Mouse (Mus musculus) embryonic stem cell, embryonic (primary cell): ENCODE measurements around the gene 1700017D01Rik.

Experiments used
- CTCF ChIA-PET, 4 experiments: fragments of 300-600 bp in 2 of 4; fragments of 350-600 bp in 2 of 4; sonication (Branson Sonifier 250); formaldehyde crosslinking; loops; one replicate each; lab custom pipeline; 2022; ENCODE audit warnings: inconsistent platforms in 2 of 4; lab: Charles Lee
- POLR2A ChIA-PET, 4 experiments: fragments of 300-600 bp in 2 of 4; fragments of 350-600 bp in 2 of 4; sonication (Branson Sonifier 250); formaldehyde crosslinking; loops; one replicate each; lab custom pipeline; 2022; ENCODE audit warnings: antibody characterized with exemption in 4 of 4, inconsistent platforms in 1 of 4; lab: Charles Lee

1700017D01Rik gene

GRCm38 (mm10) chr19:11052877-11053276 lies 77.8 kb downstream of the 1700017D01Rik start:
- CTCF ChIA-PET = no interaction called here
- POLR2A ChIA-PET = no interaction called here

- ChIA-PET CTCF (interaction anchor here in 1 of 4 experiments (0.6 kb wide), 1 partner anchor 71 kb away, joined by 4 read pairs; no protein-coding TSS in a partner anchor), POLR2A (no interaction called here)
Measured at GRCm38 (mm10) chr19:11050286-11050685, 80.4 kb downstream of the 1700017D01Rik start.

GRCm38 (mm10) chr19:11049426-11049825 lies 81.2 kb downstream of the 1700017D01Rik start:
- POLR2A ChIA-PET = interaction anchor here in 1 of 4 experiments (0.7 kb wide), 1 partner anchor 942 kb away, joined by 4 read pairs; no protein-coding TSS in a partner anchor
- CTCF ChIA-PET = interaction anchor here in 1 of 4 experiments (0.6 kb wide), 1 partner anchor 70 kb away, joined by 4 read pairs; no protein-coding TSS in a partner anchor

GRCm38 (mm10) chr19:11048503-11048902 lies 82.2 kb downstream of the 1700017D01Rik start:
- CTCF ChIA-PET = no interaction called here
- POLR2A ChIA-PET = no interaction called here

GRCm38 (mm10) chr19:11048009-11048408 lies 82.7 kb downstream of the 1700017D01Rik start:
- ChIA-PET POLR2A (no interaction called here), CTCF (no interaction called here)
